Mouse (Mus musculus) cerebellum, adult 2 months (tissue): ENCODE measurements at regions not wholly inside any gene's neighbourhood (a gene's known extent, or its start where the extent isn't known, plus 50 kb on each side); places are given as distances from the start of the nearest gene placed in this dataset.
"Not testable (repeated sequence)": the region's sequence is repeated elsewhere in the genome, so short reads cannot be mapped to it uniquely, and the experiment has no call there.

ENCODE experiments used
- CTCF ChIP-seq: fragments of 200-500 bp; IDR thresholded peaks from 2 replicates; pipeline ENCODE4 v1.5.1; 2011; ENCODE audit warnings: low read depth, mild to moderate bottlenecking, control low read depth, low read length, moderate library complexity, borderline replicate concordance; ENCODE audit not compliant: insufficient read depth
- POLR2A ChIP-seq: fragments of 200-500 bp; IDR thresholded peaks from 2 replicates; pipeline ENCODE4 v1.6.1; 2011; ENCODE audit warnings: low read length, control low read depth, borderline replicate concordance; ENCODE audit not compliant: insufficient read depth

GRCm38 (mm10) chr8:20100241-20100640 is 197.0 kb downstream of the Gm31371 start:
- TF ChIP-seq CTCF, POLR2A: not testable (repeated sequence)
